Mouse (Mus musculus) megakaryocyte, embryonic 14.5 days (primary cell): Measurements from ENCODE around the gene Agmo. TPM values are rescaled to one million over a fixed set of nuclear protein-coding genes. Genes with fewer than 3 reads are reported as not detected.

ENCODE experiments used
- H3K27me3 ChIP-seq: replicated peaks from 2 replicates; pipeline ENCODE3; 2012; ENCODE audit warnings: inconsistent platforms
- H3K36me3 ChIP-seq: replicated peaks from 2 replicates; pipeline ENCODE3; 2012; ENCODE audit warnings: low read length, inconsistent platforms, mixed read lengths
- H3K4me1 ChIP-seq: 2 replicates; pipeline ENCODE4 v1.6.1; 2012; ENCODE audit warnings: inconsistent platforms
- H3K4me3 ChIP-seq: replicated peaks from 2 replicates; pipeline ENCODE3; 2012; ENCODE audit warnings: moderate library complexity, mild to moderate bottlenecking, inconsistent platforms
- H3K9me3 ChIP-seq: 2 replicates; pipeline ENCODE4 v1.6.1; 2012; ENCODE audit warnings: inconsistent platforms
- FLI1 ChIP-seq: IDR thresholded peaks from 2 replicates; pipeline ENCODE4 v1.6.1; 2012; ENCODE audit warnings: low read length, inconsistent platforms, mixed read lengths
- GATA1 ChIP-seq: IDR thresholded peaks from 3 replicates; pipeline ENCODE4 v1.6.1; 2012; ENCODE audit warnings: mixed read lengths, low read length, inconsistent platforms, borderline replicate concordance
- polyA plus RNA-seq: library from polyadenylated mRNA; stranded (reverse); fragments of >175 nt; gene quantifications from 2 replicates; pipeline ENCODE4 v1.2.3, GENCODE M21; 2012; ENCODE audit warnings: low replicate concordance; ENCODE audit not compliant: insufficient read depth

Gene Agmo
- polyA plus RNA-seq, 1 experiment = not detected

DNA sequence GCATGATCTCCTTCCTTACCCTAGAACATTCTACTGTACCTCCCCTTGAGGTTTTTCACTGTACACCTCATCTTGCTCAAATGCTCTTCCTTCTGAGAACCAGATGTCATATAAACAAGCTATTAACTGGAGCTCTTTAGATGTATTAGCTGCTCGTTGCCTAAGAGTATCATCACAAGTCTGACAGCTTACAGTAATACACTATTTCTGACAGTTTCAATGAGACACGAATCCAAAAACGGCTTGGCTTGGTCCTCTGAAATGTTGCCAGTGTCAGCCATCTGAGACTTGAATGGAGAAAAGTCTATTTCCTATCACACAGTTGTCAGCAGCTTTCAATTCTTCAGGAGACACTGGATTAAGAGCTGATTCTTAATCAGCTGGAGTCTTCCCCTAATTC lies 257.4 kb downstream of the Agmo start:
- TF ChIP-seq FLI1 (no peak), GATA1 (no peak)
- no peaks in the 10 kb centered on the region for H3K36me3 ChIP-seq
- no peaks in the 10 kb centered on the region for H3K9me3 ChIP-seq
- H3K4me3 ChIP-seq = no peak overlapping the region
- no peaks in the 10 kb centered on the region for H3K27me3 ChIP-seq
- no peaks in the 10 kb centered on the region for H3K4me1 ChIP-seq

DNA sequence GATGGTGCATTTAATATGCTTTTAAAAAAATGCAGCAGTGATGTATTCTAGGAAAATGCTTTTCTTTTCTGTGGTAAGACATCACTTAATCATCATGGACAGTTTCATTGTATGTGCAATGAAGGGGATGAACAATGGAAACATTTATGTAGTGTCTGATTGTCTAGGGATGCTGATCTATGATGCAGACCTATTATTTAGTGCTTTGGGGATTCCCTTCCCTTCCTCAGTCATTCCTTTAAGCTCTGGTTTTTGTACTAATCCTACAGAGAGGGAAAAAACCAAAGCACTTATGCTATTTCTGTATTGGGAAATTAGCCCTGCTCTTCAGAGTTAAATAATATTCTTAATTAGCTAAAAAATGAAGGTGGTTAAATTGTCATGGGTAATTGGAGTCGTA lies 266.0 kb downstream of the Agmo start:
- Histone ChIP-seq H3K36me3 (no peaks in the 10 kb centered on the region), H3K9me3 (no peaks in the 10 kb centered on the region), H3K4me1 (no peaks in the 10 kb centered on the region), H3K4me3 (no peak overlapping the region), H3K27me3 (no peaks in the 10 kb centered on the region)
- TF ChIP-seq GATA1 (no peak), FLI1 (no peak)

GRCm38 (mm10) chr12:37507826-37508225 lies 266.4 kb downstream of the Agmo start:
- Histone ChIP-seq H3K4me1 (no peaks in the 10 kb centered on the region), H3K36me3 (no peaks in the 10 kb centered on the region), H3K4me3 (no peak overlapping the region), H3K27me3 (no peaks in the 10 kb centered on the region), H3K9me3 (no peaks in the 10 kb centered on the region)
- TF ChIP-seq FLI1 = no peak
- no peak for TF ChIP-seq GATA1

DNA sequence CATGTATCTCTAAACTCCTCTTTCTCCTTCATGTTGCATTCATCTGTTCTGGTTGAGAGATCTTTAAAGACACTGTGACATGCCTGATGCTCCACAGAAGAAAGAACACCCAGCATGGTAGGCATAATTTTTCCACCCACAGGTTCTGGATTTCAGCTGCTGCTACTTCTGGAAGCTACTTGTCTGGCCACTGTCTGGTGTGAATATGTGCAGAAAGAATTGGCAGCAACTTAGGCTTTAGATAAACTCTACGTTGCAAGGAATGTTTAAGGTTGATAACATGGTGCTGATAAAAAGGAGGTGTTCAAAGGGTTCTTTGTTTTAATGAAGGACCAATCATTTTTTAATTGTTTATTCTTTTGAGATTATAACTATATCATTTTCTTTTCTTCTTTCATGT lies 280.3 kb downstream of the Agmo start:
- no peaks in the 10 kb centered on the region for H3K4me1 ChIP-seq
- TF ChIP-seq GATA1 (no peak), FLI1 (no peak)
- H3K36me3 ChIP-seq = no peaks in the 10 kb centered on the region
- no peaks in the 10 kb centered on the region for H3K27me3 ChIP-seq
- peaks cover 8% of the 10 kb centered on the region; the same call in 1 of the 2 replicates for H3K9me3 ChIP-seq
- H3K4me3 ChIP-seq = no peak overlapping the region

GRCm38 (mm10) chr12:37524662-37525061 lies 283.2 kb downstream of the Agmo start:
- Histone ChIP-seq H3K4me3 (no peak overlapping the region), H3K36me3 (no peaks in the 10 kb centered on the region), H3K27me3 (no peaks in the 10 kb centered on the region), H3K4me1 (no peaks in the 10 kb centered on the region), H3K9me3 (peaks cover 8% of the 10 kb centered on the region; the same call in 1 of the 2 replicates)
- no peak for TF ChIP-seq GATA1
- no peak for TF ChIP-seq FLI1

GRCm38 (mm10) chr12:37540994-37541393 lies 299.6 kb downstream of the Agmo start:
- no peaks in the 10 kb centered on the region for H3K36me3 ChIP-seq
- H3K4me1 ChIP-seq = no peaks in the 10 kb centered on the region
- no peak for TF ChIP-seq GATA1
- no peak for TF ChIP-seq FLI1
- H3K4me3 ChIP-seq = no peak overlapping the region
- no peaks in the 10 kb centered on the region for H3K9me3 ChIP-seq
- no peaks in the 10 kb centered on the region for H3K27me3 ChIP-seq

DNA sequence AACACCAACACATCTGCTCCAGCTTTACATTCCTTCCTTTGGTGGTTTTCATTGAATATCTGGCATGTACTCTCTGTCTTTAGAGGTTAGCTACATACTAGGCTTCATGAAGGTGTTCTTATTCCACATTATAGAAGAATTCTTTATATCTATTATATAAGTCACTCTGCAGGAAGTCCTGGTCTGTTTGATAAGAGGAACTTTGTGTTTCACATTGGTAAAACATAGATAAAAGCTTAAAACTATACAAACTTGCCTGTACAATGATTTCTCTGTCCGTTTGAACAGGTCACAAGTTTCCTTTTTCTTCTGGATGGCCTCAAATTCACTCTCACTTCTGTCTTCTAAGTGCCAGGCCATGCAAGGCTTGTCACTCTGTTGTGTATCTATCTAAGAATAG lies 316.8 kb downstream of the Agmo start:
- H3K27me3 ChIP-seq = no peaks in the 10 kb centered on the region
- H3K4me3 ChIP-seq = no peak overlapping the region
- TF ChIP-seq GATA1 = no peak
- TF ChIP-seq FLI1 = no peak
- no peaks in the 10 kb centered on the region for H3K9me3 ChIP-seq
- no peaks in the 10 kb centered on the region for H3K36me3 ChIP-seq
- H3K4me1 ChIP-seq = no peaks in the 10 kb centered on the region

GRCm38 (mm10) chr12:37565882-37566596 lies 324.6 kb downstream of the Agmo start:
- Histone ChIP-seq H3K27me3 (no peaks in the 10 kb centered on the region), H3K9me3 (no peaks in the 10 kb centered on the region), H3K36me3 (no peaks in the 10 kb centered on the region), H3K4me3 (no peak overlapping the region), H3K4me1 (no peaks in the 10 kb centered on the region)
- TF ChIP-seq FLI1 = no peak
- no peak for TF ChIP-seq GATA1

DNA sequence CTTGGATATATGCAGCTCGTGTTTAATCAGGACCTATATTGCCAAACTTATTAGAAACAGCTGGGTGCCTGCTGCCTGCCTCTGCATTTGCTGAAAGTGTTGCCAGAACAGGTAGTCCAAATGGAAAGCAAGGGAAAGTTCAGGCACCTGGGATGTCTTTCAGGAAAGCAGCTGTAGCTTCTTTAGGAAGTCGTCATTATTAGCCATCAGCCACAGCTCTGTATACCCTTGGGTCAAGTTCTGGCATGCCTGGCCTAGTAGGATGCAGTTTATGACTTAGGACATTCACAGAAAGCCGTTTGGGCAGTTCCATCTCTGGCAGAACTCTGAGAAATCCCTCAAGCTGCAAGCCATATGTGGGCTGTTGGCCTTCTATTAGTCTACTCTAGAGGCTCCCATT lies 330.5 kb downstream of the Agmo start:
- no peaks in the 10 kb centered on the region for H3K4me1 ChIP-seq
- no peaks in the 10 kb centered on the region for H3K36me3 ChIP-seq
- peaks cover 5% of the 10 kb centered on the region; the same call in 1 of the 2 replicates for H3K9me3 ChIP-seq
- no peaks in the 10 kb centered on the region for H3K27me3 ChIP-seq
- TF ChIP-seq FLI1 = no peak
- TF ChIP-seq GATA1 = no peak
- no peak overlapping the region for H3K4me3 ChIP-seq

- Histone ChIP-seq H3K9me3 (no peaks in the 10 kb centered on the region), H3K36me3 (no peaks in the 10 kb centered on the region), H3K27me3 (no peaks in the 10 kb centered on the region), H3K4me1 (no peaks in the 10 kb centered on the region), H3K4me3 (no peak overlapping the region)
- TF ChIP-seq FLI1 (no peak), GATA1 (no peak)
Measured at GRCm38 (mm10) chr12:37582777-37583176, 341.3 kb downstream of the Agmo start.

DNA sequence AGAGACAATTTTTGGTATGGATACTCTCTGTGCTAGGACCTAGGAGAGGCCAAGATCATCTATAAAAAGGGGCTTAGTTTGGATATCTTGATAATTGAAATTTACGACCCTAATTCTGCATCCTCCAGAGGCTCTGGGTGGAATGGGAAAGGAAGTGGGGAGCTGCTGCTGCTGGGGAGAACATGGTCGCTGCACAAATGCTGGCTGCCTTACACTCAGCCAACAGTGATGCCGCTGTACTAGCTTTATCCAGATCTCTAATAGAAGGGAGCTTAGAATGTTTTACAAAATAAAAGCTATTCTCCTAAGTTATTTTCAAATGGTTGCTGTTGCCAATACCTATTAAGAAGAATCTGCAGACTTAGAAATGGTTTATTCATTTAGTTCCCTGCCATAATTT lies 351.4 kb downstream of the Agmo start:
- Histone ChIP-seq H3K36me3 (no peaks in the 10 kb centered on the region), H3K27me3 (no peaks in the 10 kb centered on the region), H3K4me1 (no peaks in the 10 kb centered on the region), H3K9me3 (no peaks in the 10 kb centered on the region), H3K4me3 (no peak overlapping the region)
- TF ChIP-seq GATA1 (no peak), FLI1 (no peak)
